In the genomic region with DNA sequence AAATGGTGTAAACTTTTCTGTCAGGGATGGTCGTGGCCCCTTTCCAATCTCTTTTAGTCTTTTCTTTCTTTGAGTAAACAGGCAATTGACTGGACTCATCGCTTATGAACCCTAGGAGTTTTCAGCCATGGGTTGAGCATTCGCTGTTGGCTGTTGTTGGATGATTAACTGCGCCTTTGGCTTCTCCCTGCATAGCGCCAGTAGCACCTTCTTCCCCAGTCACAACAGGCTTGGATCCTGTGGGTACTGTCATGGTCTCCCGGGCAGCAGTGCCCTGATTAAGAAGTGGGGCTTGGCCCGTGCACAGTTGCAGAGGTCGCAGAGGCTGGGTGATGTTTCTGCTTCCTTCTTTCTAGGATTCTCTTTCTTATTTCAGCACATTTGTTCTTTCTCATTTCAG, we compare ENCODE assay signal across 27 mouse cellular contexts.
A peak's percentile ranks its signal among the peaks of the same experiment; 100 is the strongest.
DNase-seq lines count a peak whose midpoint lies in the region; ATAC-seq lines count a peak whose summit lies in the region.
"Had no signal": no experiment of that assay in that cellular context is flagged by ENCODE, and none has a peak within 500 bp of the region (broad histone marks: within the 10 kb centered on the region; RNA-seq: fewer than 3 reads in every experiment).

No protein-coding gene starts in this region.

- H3K27ac ChIP-seq in kidney, embryonic 14.5 days (ENCODE audit: low read depth, low read length): no peak overlapping the region
- H3K27ac ChIP-seq in kidney, embryonic 16.5 days (ENCODE audit: low read length): no peak overlapping the region
- H3K27ac ChIP-seq: embryonic facial prominence, embryonic 10.5 days; embryonic facial prominence, embryonic 13.5 days; forebrain, embryonic 12.5 days; forebrain, embryonic 15.5 days; heart, embryonic 15.5 days; hindbrain, embryonic 10.5 days; hindbrain, embryonic 15.5 days had no signal

- peaks cover 10% of the 10 kb centered on the region; the same call in 1 of the 2 replicates for H3K4me1 ChIP-seq in kidney, embryonic 14.5 days (ENCODE audit: control insufficient read depth, insufficient read depth, low read length)
- peaks cover 28% of the 10 kb centered on the region for H3K4me1 ChIP-seq in kidney, embryonic 16.5 days (ENCODE audit: insufficient read depth, low read length)
- H3K4me1 ChIP-seq: embryonic facial prominence, embryonic 13.5 days had no signal

- no peak overlapping the region for H3K4me2 ChIP-seq in kidney, embryonic 14.5 days (replicated peaks; ENCODE audit: low read depth, low read length)
- no peak overlapping the region for H3K4me2 ChIP-seq in kidney, embryonic 16.5 days (replicated peaks; ENCODE audit: low read depth, low read length)
- H3K4me2 ChIP-seq: embryonic facial prominence, embryonic 13.5 days; forebrain, embryonic 12.5 days; forebrain, embryonic 15.5 days; heart, embryonic 12.5 days; heart, embryonic 15.5 days; hindbrain, embryonic 15.5 days had no signal

- no peak overlapping the region for H3K4me3 ChIP-seq in kidney, embryonic 14.5 days (ENCODE audit: low read length)
- H3K4me3 ChIP-seq in kidney, embryonic 16.5 days (ENCODE audit: low read length): no peak overlapping the region
- H3K4me3 ChIP-seq: embryonic facial prominence, embryonic 10.5 days; embryonic facial prominence, embryonic 13.5 days; erythroblast, embryonic 14.5 days; forebrain, embryonic 12.5 days; forebrain, embryonic 15.5 days; heart, embryonic 12.5 days; heart, embryonic 15.5 days; hindbrain, embryonic 10.5 days; hindbrain, embryonic 15.5 days had no signal

- peaks cover 15% of the 10 kb centered on the region; the same call in 1 of the 2 replicates for H3K36me3 ChIP-seq in kidney, embryonic 14.5 days (ENCODE audit: control insufficient read depth, insufficient read depth, low read length)
- H3K36me3 ChIP-seq in kidney, embryonic 16.5 days (ENCODE audit: insufficient read depth, low read length): peaks cover 8% of the 10 kb centered on the region
- H3K36me3 ChIP-seq: forebrain, embryonic 15.5 days; heart, embryonic 15.5 days had no signal

- WGBS in kidney, embryonic 14.5 days: 68% methylated on average over 8 of the region's 8 CpGs
- WGBS in kidney, embryonic 16.5 days: 59% methylated on average over 8 of the region's 8 CpGs

- H3K9me3 ChIP-seq in kidney, embryonic 14.5 days (ENCODE audit: control insufficient read depth, low read length): no peaks in the 10 kb centered on the region
- H3K9me3 ChIP-seq in kidney, embryonic 16.5 days (ENCODE audit: low read length): no peaks in the 10 kb centered on the region
- H3K9me3 ChIP-seq: embryonic facial prominence, embryonic 10.5 days; embryonic facial prominence, embryonic 13.5 days; forebrain, embryonic 12.5 days; forebrain, embryonic 15.5 days; heart, embryonic 12.5 days; heart, embryonic 15.5 days; hindbrain, embryonic 10.5 days; hindbrain, embryonic 15.5 days had no signal

- no peak for ATAC-seq in kidney, embryonic 14.5 days (ENCODE audit: low FRiP score, low TSS enrichment)
- ATAC-seq in kidney, embryonic 16.5 days (ENCODE audit: low FRiP score, low TSS enrichment): 0 out of 2 replicates have a peak, but pooled peaks have one; percentile 57
- ATAC-seq: CD4-positive, CD25-positive, alpha-beta regulatory T cell, adult 4 months; forebrain, embryonic 15.5 days had no signal

- DNase-seq in kidney, adult 11 months: peak; percentile 26
- no peak for DNase-seq in kidney, postnatal 4 days
- DNase-seq in testis, postnatal 10 days (ENCODE audit: low spot score): peak; percentile 28
- no peak for DNase-seq in testis, postnatal 14 days (ENCODE audit: low spot score)
- DNase-seq: adrenal gland, adult 2 months; adrenal gland, postnatal 25 days; cerebellum, adult 11-12 months; cerebellum, adult 8-10 months; cerebellum, postnatal 10 days; cerebellum, postnatal 36 days; embryo, embryonic 11 days; gastrocnemius, postnatal 25 days; heart, adult 18-20 months; heart, postnatal 10 days; heart, postnatal 36 days had no signal

- no peak overlapping the region for H3K9ac ChIP-seq in kidney, embryonic 14.5 days (ENCODE audit: low read depth, low read length)
- no peak overlapping the region for H3K9ac ChIP-seq in kidney, embryonic 16.5 days (replicated peaks; ENCODE audit: low read length)
- H3K9ac ChIP-seq: embryonic facial prominence, embryonic 13.5 days; forebrain, embryonic 12.5 days; forebrain, embryonic 15.5 days; heart, embryonic 12.5 days; heart, embryonic 15.5 days; hindbrain, embryonic 15.5 days had no signal

- H3K27me3 ChIP-seq in kidney, embryonic 14.5 days (ENCODE audit: control insufficient read depth, insufficient read depth, low read length): no peaks in the 10 kb centered on the region
- no peaks in the 10 kb centered on the region for H3K27me3 ChIP-seq in kidney, embryonic 16.5 days (ENCODE audit: insufficient read depth, low read length)
- H3K27me3 ChIP-seq: embryonic facial prominence, embryonic 13.5 days; forebrain, embryonic 12.5 days; forebrain, embryonic 15.5 days; heart, embryonic 12.5 days; heart, embryonic 15.5 days; hindbrain, embryonic 15.5 days had no signal

Comparison
In these comparisons a context has a peak if more than half of its experiments do, and no peak if none do; other contexts are left out.
1. DNase-seq: peak in kidney, adult 11 months (single experiment) and testis, postnatal 10 days (single experiment); none in kidney, postnatal 4 days (0 of 2) and testis, postnatal 14 days (single experiment).